Mouse (Mus musculus): ENCODE measurements at regions not wholly inside any gene's neighbourhood (a gene's known extent, or its start where the extent isn't known, plus 50 kb on each side); places are given as distances from the start of the nearest gene placed in this dataset.
A peak's percentile ranks its signal among the peaks of the same experiment; 100 is the strongest.

- no peak overlapping the region for H3K4me3 ChIP-seq (ENCODE audit: insufficient read depth, low read length)
- H3K4me1 ChIP-seq (ENCODE audit: control insufficient read depth, insufficient read depth, low read length): no peaks in the 10 kb centered on the region
- TF ChIP-seq CTCF (IDR thresholded peaks at IDR 0.05; ENCODE audit: extremely low read depth, insufficient read depth, low read length): no peak
- no peak for TF ChIP-seq POLR2A (IDR thresholded peaks at IDR 0.05; ENCODE audit: extremely low read depth, insufficient read depth, low read length)
- H3K27ac ChIP-seq (ENCODE audit: insufficient read depth, low read length): no peak overlapping the region
These were observed 193.7 kb downstream of the Suds3 start for GRCm38 (mm10) chr5:116922059-116922671.

- no peaks in the 10 kb centered on the region for H3K4me1 ChIP-seq (ENCODE audit: control insufficient read depth, insufficient read depth, low read length)
- H3K27ac ChIP-seq (ENCODE audit: insufficient read depth, low read length): no peak overlapping the region
- TF ChIP-seq POLR2A (IDR thresholded peaks at IDR 0.05; ENCODE audit: extremely low read depth, insufficient read depth, low read length) (no peak), CTCF (IDR thresholded peaks at IDR 0.05; ENCODE audit: extremely low read depth, insufficient read depth, low read length) (no peak)
- H3K4me3 ChIP-seq (ENCODE audit: insufficient read depth, low read length): no peak overlapping the region
These were observed 201.0 kb downstream of the Suds3 start for GRCm38 (mm10) chr5:116914876-116915275.

- no peak overlapping the region for H3K27ac ChIP-seq (ENCODE audit: insufficient read depth, low read length)
- no peak for TF ChIP-seq POLR2A (IDR thresholded peaks at IDR 0.05; ENCODE audit: extremely low read depth, insufficient read depth, low read length)
- no peak for TF ChIP-seq CTCF (IDR thresholded peaks at IDR 0.05; ENCODE audit: extremely low read depth, insufficient read depth, low read length)
- no peak overlapping the region for H3K4me3 ChIP-seq (ENCODE audit: insufficient read depth, low read length)
- no peaks in the 10 kb centered on the region for H3K4me1 ChIP-seq (ENCODE audit: control insufficient read depth, insufficient read depth, low read length)
These were observed 215.1 kb downstream of the Suds3 start for GRCm38 (mm10) chr5:116900846-116901245.

GRCm38 (mm10) chr5:116897391-116897790, 218.5 kb downstream of the Suds3 start:
- TF ChIP-seq CTCF (IDR thresholded peaks at IDR 0.05; ENCODE audit: extremely low read depth, insufficient read depth, low read length): no peak
- no peak for TF ChIP-seq POLR2A (IDR thresholded peaks at IDR 0.05; ENCODE audit: extremely low read depth, insufficient read depth, low read length)
- H3K4me1 ChIP-seq (ENCODE audit: control insufficient read depth, insufficient read depth, low read length): peaks cover 2% of the 10 kb centered on the region; the same call in 1 of the 2 replicates
- no peak overlapping the region for H3K4me3 ChIP-seq (ENCODE audit: insufficient read depth, low read length)
- H3K27ac ChIP-seq (ENCODE audit: insufficient read depth, low read length): no peak overlapping the region

- H3K4me1 ChIP-seq (ENCODE audit: control insufficient read depth, insufficient read depth, low read length): peaks cover 7% of the 10 kb centered on the region
- H3K27ac ChIP-seq (ENCODE audit: insufficient read depth, low read length): no peak overlapping the region
- TF ChIP-seq CTCF (IDR thresholded peaks at IDR 0.05; ENCODE audit: extremely low read depth, insufficient read depth, low read length): no peak
- TF ChIP-seq POLR2A (IDR thresholded peaks at IDR 0.05; ENCODE audit: extremely low read depth, insufficient read depth, low read length): no peak
- H3K4me3 ChIP-seq (ENCODE audit: insufficient read depth, low read length): no peak overlapping the region
These were observed 220.7 kb downstream of the Suds3 start for GRCm38 (mm10) chr5:116895036-116895783.

- Histone ChIP-seq H3K4me1 (ENCODE audit: control insufficient read depth, insufficient read depth, low read length) (peaks cover 7% of the 10 kb centered on the region), H3K4me3 (ENCODE audit: insufficient read depth, low read length) (no peak overlapping the region), H3K27ac (ENCODE audit: insufficient read depth, low read length) (no peak overlapping the region)
- TF ChIP-seq POLR2A (IDR thresholded peaks at IDR 0.05; ENCODE audit: extremely low read depth, insufficient read depth, low read length): no peak
- TF ChIP-seq CTCF (IDR thresholded peaks at IDR 0.05; ENCODE audit: extremely low read depth, insufficient read depth, low read length): 0 out of 2 replicates have a peak, but pooled peaks have one; percentile 28
These were observed 221.3 kb downstream of the Suds3 start for GRCm38 (mm10) chr5:116894575-116894974.

GRCm38 (mm10) chr5:116892877-116893276, 223.0 kb downstream of the Suds3 start:
- Histone ChIP-seq H3K4me3 (ENCODE audit: insufficient read depth, low read length) (no peak overlapping the region), H3K4me1 (ENCODE audit: control insufficient read depth, insufficient read depth, low read length) (peaks cover 7% of the 10 kb centered on the region), H3K27ac (ENCODE audit: insufficient read depth, low read length) (no peak overlapping the region)
- TF ChIP-seq POLR2A (IDR thresholded peaks at IDR 0.05; ENCODE audit: extremely low read depth, insufficient read depth, low read length): no peak
- no peak for TF ChIP-seq CTCF (IDR thresholded peaks at IDR 0.05; ENCODE audit: extremely low read depth, insufficient read depth, low read length)

- Histone ChIP-seq H3K27ac (ENCODE audit: insufficient read depth, low read length) (no peak overlapping the region), H3K4me1 (ENCODE audit: control insufficient read depth, insufficient read depth, low read length) (peaks cover 4% of the 10 kb centered on the region), H3K4me3 (ENCODE audit: insufficient read depth, low read length) (no peak overlapping the region)
- no peak for TF ChIP-seq CTCF (IDR thresholded peaks at IDR 0.05; ENCODE audit: extremely low read depth, insufficient read depth, low read length)
- no peak for TF ChIP-seq POLR2A (IDR thresholded peaks at IDR 0.05; ENCODE audit: extremely low read depth, insufficient read depth, low read length)
These were observed 226.7 kb downstream of the Suds3 start for GRCm38 (mm10) chr5:116889224-116889623.

- TF ChIP-seq CTCF (IDR thresholded peaks at IDR 0.05; ENCODE audit: extremely low read depth, insufficient read depth, low read length): no peak
- TF ChIP-seq POLR2A (IDR thresholded peaks at IDR 0.05; ENCODE audit: extremely low read depth, insufficient read depth, low read length): no peak
- Histone ChIP-seq H3K27ac (ENCODE audit: insufficient read depth, low read length) (no peak overlapping the region), H3K4me1 (ENCODE audit: control insufficient read depth, insufficient read depth, low read length) (no peaks in the 10 kb centered on the region), H3K4me3 (ENCODE audit: insufficient read depth, low read length) (no peak overlapping the region)
These were observed 229.5 kb downstream of the Suds3 start for GRCm38 (mm10) chr5:116886181-116887136.

All from cortical plate, adult 2 months (tissue).